Mouse (Mus musculus) kidney, adult 2 months (tissue): ENCODE measurements around the gene Prr18.

Experiments
- CTCF ChIP-seq: fragments of 200-500 bp; conservative IDR thresholded peaks from 2 replicates; pipeline ENCODE4 v1.5.1; 2011; ENCODE audit warnings: low read depth, mild to moderate bottlenecking, control low read depth, low read length, moderate library complexity, mixed read lengths; ENCODE audit not compliant: insufficient read depth, insufficient read length
- POLR2A ChIP-seq: fragments of 200-500 bp; IDR thresholded peaks from one replicate; pipeline ENCODE4 v1.6.1; 2011; ENCODE audit warnings: low read depth, low read length, control low read depth

DNA sequence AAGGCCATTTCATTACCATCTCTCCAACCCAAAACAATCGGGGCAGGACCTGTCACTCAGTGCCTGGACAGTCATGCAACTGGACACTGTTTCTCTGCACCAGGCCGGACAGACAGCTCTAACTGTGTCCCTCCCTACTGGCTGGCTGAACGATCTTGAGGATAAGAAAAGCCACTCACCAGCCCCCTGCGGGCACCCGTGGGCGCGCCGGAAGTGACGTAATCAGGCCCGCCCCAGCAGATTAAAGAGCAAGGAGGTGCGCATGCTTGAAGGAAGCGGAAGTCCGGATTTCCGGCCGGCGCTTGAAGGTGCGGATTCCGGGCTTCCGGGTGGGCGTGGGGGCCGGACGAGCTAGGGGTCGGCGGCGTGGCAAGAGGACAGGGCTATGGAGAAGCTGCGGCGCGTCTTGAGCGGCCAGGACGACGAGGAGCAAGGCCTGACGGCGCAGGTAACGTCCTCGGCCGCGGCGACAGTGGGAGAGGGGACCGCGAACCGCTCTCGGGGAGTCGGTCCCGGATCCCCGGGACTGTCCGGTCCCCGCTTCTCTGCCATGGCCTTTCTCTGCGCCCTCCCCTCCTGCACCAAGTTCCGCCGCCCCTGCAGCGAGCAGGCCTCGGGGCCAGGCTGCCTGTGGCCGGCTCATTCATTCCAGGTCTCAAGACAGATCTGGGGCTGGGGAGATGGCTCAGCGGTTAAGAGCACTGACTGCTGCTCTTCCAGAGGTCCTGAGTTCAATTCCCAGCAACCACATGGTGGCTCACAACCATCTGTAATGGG is 26.2 kb upstream of the Prr18 start, which contains the start of gene Sft2d1:
- TF ChIP-seq CTCF (no peak), POLR2A (no peak)
